Mouse (Mus musculus): ENCODE results near the gene Psmd12.
A peak's percentile ranks its signal among the peaks of the same experiment; 100 is the strongest.
"Not testable (repeated sequence)": the region's sequence is repeated elsewhere in the genome, so short reads cannot be mapped to it uniquely, and the experiment has no call there.

Gene Psmd12

GRCm38 (mm10) chr11:107462478-107462877 is 16.8 kb upstream of the Psmd12 start:
- no peak for DNase-seq (ENCODE audit: low spot score)

GRCm38 (mm10) chr11:107463251-107463681 is 16.0 kb upstream of the Psmd12 start:
- no peak for DNase-seq (ENCODE audit: low spot score)

- no peak for DNase-seq (ENCODE audit: low spot score)
Observed at GRCm38 (mm10) chr11:107464141-107464540, 15.1 kb upstream of the Psmd12 start.

- no peak for DNase-seq (ENCODE audit: low spot score)
Observed at GRCm38 (mm10) chr11:107465041-107465440, 14.2 kb upstream of the Psmd12 start.

- DNase-seq (ENCODE audit: low spot score): no peak
Observed at GRCm38 (mm10) chr11:107465969-107466368, 13.3 kb upstream of the Psmd12 start.

GRCm38 (mm10) chr11:107466611-107467391 is 12.5 kb upstream of the Psmd12 start:
- no peak for DNase-seq (ENCODE audit: low spot score)

- no peak for DNase-seq (ENCODE audit: low spot score)
Observed at GRCm38 (mm10) chr11:107468252-107469030, 10.8 kb upstream of the Psmd12 start.

- peak; percentile 23 for DNase-seq (ENCODE audit: low spot score)
Observed at GRCm38 (mm10) chr11:107469031-107469522, 10.2 kb upstream of the Psmd12 start.

GRCm38 (mm10) chr11:107469523-107470371 is 9.5 kb upstream of the Psmd12 start:
- peak; percentile 17 for DNase-seq (ENCODE audit: low spot score)

- peak; percentile 46 for DNase-seq (ENCODE audit: low spot score)
Observed at GRCm38 (mm10) chr11:107470521-107471041, 8.7 kb upstream of the Psmd12 start, which contains the start of gene Pitpnc1. Gene Pitpnc1, minus strand, starts transcription at chr11:107470699.

GRCm38 (mm10) chr11:107471071-107471720 is 8.1 kb upstream of the Psmd12 start:
- DNase-seq (ENCODE audit: low spot score): no peak

- DNase-seq (ENCODE audit: low spot score): no peak
Observed at GRCm38 (mm10) chr11:107472304-107472703, 7.0 kb upstream of the Psmd12 start.

GRCm38 (mm10) chr11:107473137-107473820 is 6.0 kb upstream of the Psmd12 start:
- no peak for DNase-seq (ENCODE audit: low spot score)

- no peak for DNase-seq (ENCODE audit: low spot score)
Observed at GRCm38 (mm10) chr11:107479862-107480203, 549 bp downstream of the Psmd12 start.

- DNase-seq (ENCODE audit: low spot score): no peak
Observed at GRCm38 (mm10) chr11:107484341-107484740, 5.1 kb downstream of the Psmd12 start.

GRCm38 (mm10) chr11:107502801-107503200 is 23.5 kb downstream of the Psmd12 start:
- DNase-seq (ENCODE audit: low spot score): no peak

GRCm38 (mm10) chr11:107504364-107504763 is 25.1 kb downstream of the Psmd12 start:
- not testable (repeated sequence) for DNase-seq (ENCODE audit: low spot score)

- no peak for DNase-seq (ENCODE audit: low spot score)
Observed at GRCm38 (mm10) chr11:107506260-107506659, 27.0 kb downstream of the Psmd12 start.

GRCm38 (mm10) chr11:107509631-107510338 is 30.5 kb downstream of the Psmd12 start:
- DNase-seq (ENCODE audit: low spot score): no peak

All from urinary bladder, postnatal 10 days (tissue).